Mouse (Mus musculus) colon, adult 2 months (tissue): ENCODE results near the gene Vcam1. TPM values are rescaled to one million over a fixed set of nuclear protein-coding genes. Genes with fewer than 3 reads are reported as not detected.

Experiments used
- polyA plus RNA-seq: library from polyadenylated mRNA; depleted of rRNA; stranded (reverse); fragments of >200 nt; gene quantifications from 2 replicates; pipeline ENCODE4 v1.2.3, GENCODE M21; 2012; rRNA removed

Vcam1 gene
- 1.1 and 1.6 TPM in 2 replicates for polyA plus RNA-seq

GRCm38 (mm10) chr3:116129259-116129738 is at the start of gene Vcam1:
TSS of gene Vcam1 (minus strand) at chr3:116129688.

Other genes starting within 250 kb of the Vcam1 start
- gene Dph5, start 241.9 kb downstream of the Vcam1 start, polyA plus RNA-seq = 1.9 and 2.1 TPM in 2 replicates
- gene Slc30a7, start 122.3 kb downstream of the Vcam1 start, polyA plus RNA-seq = 13.2 and 14.0 TPM in 2 replicates
- 7.3 and 8.7 TPM in 2 replicates for gene Extl2, start 122.2 kb downstream of the Vcam1 start, polyA plus RNA-seq
- gene Gpr88, start 123.8 kb upstream of the Vcam1 start, polyA plus RNA-seq = 0.67 and 1.0 TPM in 2 replicates